ENCODE assay signal across 9 mouse cellular contexts in genomic region chr1:93826540-93826835, GRCm38 (mm10). TPM values are rescaled to one million over a fixed set of nuclear protein-coding genes. Genes with fewer than 3 reads are reported as not detected.
DNase-seq lines count a peak whose midpoint lies in the region; ATAC-seq lines count a peak whose summit lies in the region.
"Had no signal": no experiment of that assay in that cellular context is flagged by ENCODE, and none has a peak within 500 bp of the region (broad histone marks: within the 10 kb centered on the region; RNA-seq: fewer than 3 reads in every experiment).

No protein-coding gene starts in this region.

- 95% methylated on average over 9 of the region's 9 CpGs for WGBS in limb, embryonic 11.5 days
- WGBS in limb, embryonic 10.5 days = 97% methylated on average over 9 of the region's 9 CpGs
- 94% methylated on average over 9 of the region's 9 CpGs for WGBS in hindbrain, embryonic 16.5 days
- 94% methylated on average over 9 of the region's 9 CpGs for WGBS in midbrain, embryonic 16.5 days

- H3K36me3 ChIP-seq in limb, embryonic 11.5 days (ENCODE audit: control insufficient read depth, insufficient read depth, low read length) = no peaks in the 10 kb centered on the region
- peaks cover 8% of the 10 kb centered on the region for H3K36me3 ChIP-seq in limb, embryonic 10.5 days
- 0 out of 2 replicates have a peak, but pooled peaks cover under 1% of the 10 kb centered on the region for H3K36me3 ChIP-seq in hindbrain, embryonic 16.5 days (ENCODE audit: control insufficient read depth, insufficient read depth, low read length)
- no peaks in the 10 kb centered on the region; the same call in 1 of the 2 replicates for H3K36me3 ChIP-seq in midbrain, embryonic 16.5 days (ENCODE audit: control insufficient read depth, insufficient read depth, low read length)

- no peak overlapping the region for H3K4me3 ChIP-seq in limb, embryonic 11.5 days (ENCODE audit: low read depth, low read length)
- no peak overlapping the region for H3K4me3 ChIP-seq in limb, embryonic 10.5 days
- H3K4me3 ChIP-seq in hindbrain, embryonic 16.5 days (ENCODE audit: low read length) = peak overlapping the region; percentile 67; the same call in 1 of the 2 replicates
- peak overlapping the region; percentile 48 for H3K4me3 ChIP-seq in midbrain, embryonic 16.5 days (ENCODE audit: low read depth, low read length)

- ATAC-seq in limb, embryonic 11.5 days (ENCODE audit: insufficient number of reproducible peaks, low FRiP score, low TSS enrichment, low read depth) = no peak
- no peak for ATAC-seq in hindbrain, embryonic 16.5 days
- no peak for ATAC-seq in midbrain, embryonic 16.5 days
- no peak for ATAC-seq in erythroid progenitor cell, adult 5-6 weeks (replicated peaks; ENCODE audit: low FRiP score, poor library complexity, severe bottlenecking)

- peak; percentile 45 to 64 for DNase-seq in adrenal gland, adult (ENCODE audit: inconsistent age in 2 of 2, low spot score in 1 of 2)
- DNase-seq in adrenal gland, postnatal 36 days = no peak
- no peak for DNase-seq in limb, embryonic 11.5 days (ENCODE audit: low spot score)
- DNase-seq in limb, embryonic 10.5 days (ENCODE audit: low spot score) = no peak
- no peak for DNase-seq in embryo, embryonic 10 days (ENCODE audit: low spot score)

- H3K4me2 ChIP-seq in limb, embryonic 11.5 days (ENCODE audit: low read depth, severe bottlenecking) = peak overlapping the region; percentile 80; the same call in 1 of the 2 replicates
- peak overlapping the region; percentile 69 for H3K4me2 ChIP-seq in hindbrain, embryonic 16.5 days (ENCODE audit: low read length)
- peak overlapping the region; percentile 85 for H3K4me2 ChIP-seq in midbrain, embryonic 16.5 days (ENCODE audit: low read length)

- no peak overlapping the region for H3K9ac ChIP-seq in limb, embryonic 11.5 days (ENCODE audit: low read length)
- peak overlapping the region; percentile 88; the same call in 1 of the 2 replicates for H3K9ac ChIP-seq in hindbrain, embryonic 16.5 days (ENCODE audit: low read depth, low read length)
- H3K9ac ChIP-seq in midbrain, embryonic 16.5 days (ENCODE audit: low read depth, low read length) = no peak overlapping the region

- no peak overlapping the region for H3K27ac ChIP-seq in limb, embryonic 11.5 days (replicated peaks; ENCODE audit: low read depth, low read length)
- H3K27ac ChIP-seq in limb, embryonic 10.5 days = no peak overlapping the region
- H3K27ac ChIP-seq in hindbrain, embryonic 16.5 days (ENCODE audit: low read depth, low read length) = no peak overlapping the region
- H3K27ac ChIP-seq in midbrain, embryonic 16.5 days (ENCODE audit: low read length) = 0 out of 2 replicates have a peak overlapping the region, but pooled peaks have one; percentile 90

- no peaks in the 10 kb centered on the region for H3K9me3 ChIP-seq in limb, embryonic 11.5 days (ENCODE audit: control insufficient read depth, low read length)
- no peaks in the 10 kb centered on the region for H3K9me3 ChIP-seq in limb, embryonic 10.5 days (replicated peaks)
- no peaks in the 10 kb centered on the region for H3K9me3 ChIP-seq in hindbrain, embryonic 16.5 days (ENCODE audit: control insufficient read depth, low read length)
- H3K9me3 ChIP-seq in midbrain, embryonic 16.5 days (replicated peaks; ENCODE audit: control insufficient read depth, low read length, poor library complexity, severe bottlenecking) = no peaks in the 10 kb centered on the region

- H3K4me1 ChIP-seq in limb, embryonic 11.5 days (ENCODE audit: control insufficient read depth, insufficient read depth, low read length) = 0 out of 2 replicates have a peak, but pooled peaks cover 6% of the 10 kb centered on the region
- peaks cover 18% of the 10 kb centered on the region for H3K4me1 ChIP-seq in limb, embryonic 10.5 days
- H3K4me1 ChIP-seq in hindbrain, embryonic 16.5 days (ENCODE audit: control insufficient read depth, insufficient read depth, low read depth, low read length) = peaks cover 12% of the 10 kb centered on the region
- peaks cover 9% of the 10 kb centered on the region for H3K4me1 ChIP-seq in midbrain, embryonic 16.5 days (ENCODE audit: control insufficient read depth, insufficient read depth, low read length)

- no peaks in the 10 kb centered on the region for H3K27me3 ChIP-seq in limb, embryonic 11.5 days (ENCODE audit: control insufficient read depth, insufficient read depth, low read length)
- no peaks in the 10 kb centered on the region for H3K27me3 ChIP-seq in limb, embryonic 10.5 days (ENCODE audit: low read depth, poor library complexity, severe bottlenecking)
- H3K27me3 ChIP-seq in hindbrain, embryonic 16.5 days (replicated peaks; ENCODE audit: control insufficient read depth, insufficient read depth, low read length) = no peaks in the 10 kb centered on the region
- no peaks in the 10 kb centered on the region for H3K27me3 ChIP-seq in midbrain, embryonic 16.5 days (ENCODE audit: control insufficient read depth, insufficient read depth, low read depth, low read length)

RNA-seq across cellular contexts. Expression of gene D2hgdh, which starts 1.8 kb away (rescaled TPM):
- total RNA-seq in adrenal gland, postnatal 36 days (2021) = 10 to 100 TPM; 46.9 to 57.9 TPM
- polyA plus RNA-seq in limb, embryonic 11.5 days (2014; fragmentation: Nextera tagmentation; extraction: Ambion mirVana) = 10.0 and 11.7 TPM in 2 replicates
- 13.7 and 15.0 TPM in 2 replicates for polyA plus RNA-seq in limb, embryonic 10.5 days (2016; fragmentation: Nextera tagmentation; extraction: Ambion mirVana)
- polyA plus RNA-seq in hindbrain, embryonic 16.5 days (2015; fragmentation: Nextera tagmentation; extraction: Ambion mirVana) = 14.6 and 17.3 TPM in 2 replicates
- 15.7 and 16.7 TPM in 2 replicates for polyA plus RNA-seq in midbrain, embryonic 16.5 days (2015; fragmentation: Nextera tagmentation; extraction: Ambion mirVana)
- 4.0 and 18.4 TPM in 2 replicates for total RNA-seq in erythroid progenitor cell, adult 5-6 weeks (2015; ENCODE audit: low replicate concordance)
- total RNA-seq in erythroid progenitor cell, adult 5-6 weeks (2017; ENCODE audit: low replicate concordance) = 5.6 and 10.1 TPM in 2 replicates

RNA-seq across cellular contexts. Expression of gene Ing5, which starts 22.7 kb away (rescaled TPM):
- 10 to 100 TPM; 18.9 to 20.0 TPM for total RNA-seq in adrenal gland, postnatal 36 days (2021)
- polyA plus RNA-seq in limb, embryonic 11.5 days (2014; fragmentation: Nextera tagmentation; extraction: Ambion mirVana) = 17.4 and 18.2 TPM in 2 replicates
- polyA plus RNA-seq in limb, embryonic 10.5 days (2016; fragmentation: Nextera tagmentation; extraction: Ambion mirVana) = 21.4 and 22.7 TPM in 2 replicates
- 9.1 and 9.4 TPM in 2 replicates for polyA plus RNA-seq in hindbrain, embryonic 16.5 days (2015; fragmentation: Nextera tagmentation; extraction: Ambion mirVana)
- polyA plus RNA-seq in midbrain, embryonic 16.5 days (2015; fragmentation: Nextera tagmentation; extraction: Ambion mirVana) = 10.0 and 10.4 TPM in 2 replicates
- 10.5 and 18.4 TPM in 2 replicates for total RNA-seq in erythroid progenitor cell, adult 5-6 weeks (2015; ENCODE audit: low replicate concordance)
- total RNA-seq in erythroid progenitor cell, adult 5-6 weeks (2017; ENCODE audit: low replicate concordance) = 23.2 and 41.9 TPM in 2 replicates

RNA-seq across cellular contexts. Expression of gene Dtymk, which starts 24.8 kb away (rescaled TPM):
- 10 to 100 TPM; 63.7 to 70.9 TPM for total RNA-seq in adrenal gland, postnatal 36 days (2021)
- polyA plus RNA-seq in limb, embryonic 11.5 days (2014; fragmentation: Nextera tagmentation; extraction: Ambion mirVana) = 268 and 273 TPM in 2 replicates
- 280 and 304 TPM in 2 replicates for polyA plus RNA-seq in limb, embryonic 10.5 days (2016; fragmentation: Nextera tagmentation; extraction: Ambion mirVana)
- polyA plus RNA-seq in hindbrain, embryonic 16.5 days (2015; fragmentation: Nextera tagmentation; extraction: Ambion mirVana) = 134 and 147 TPM in 2 replicates
- 134 and 140 TPM in 2 replicates for polyA plus RNA-seq in midbrain, embryonic 16.5 days (2015; fragmentation: Nextera tagmentation; extraction: Ambion mirVana)
- 135 and 183 TPM in 2 replicates for total RNA-seq in erythroid progenitor cell, adult 5-6 weeks (2015; ENCODE audit: low replicate concordance)
- 123 and 140 TPM in 2 replicates for total RNA-seq in erythroid progenitor cell, adult 5-6 weeks (2017; ENCODE audit: low replicate concordance)

RNA-seq across cellular contexts. Expression of gene Gal3st2, which starts 34.6 kb away (rescaled TPM):
- total RNA-seq in adrenal gland, postnatal 36 days (2021) = not detected
- 0.05 TPM in 1 of 2 replicates, not detected in the other for polyA plus RNA-seq in limb, embryonic 11.5 days (2014; fragmentation: Nextera tagmentation; extraction: Ambion mirVana)
- not detected in 2 replicates for polyA plus RNA-seq in limb, embryonic 10.5 days (2016; fragmentation: Nextera tagmentation; extraction: Ambion mirVana)
- not detected in 2 replicates for polyA plus RNA-seq in hindbrain, embryonic 16.5 days (2015; fragmentation: Nextera tagmentation; extraction: Ambion mirVana)
- not detected in 2 replicates for polyA plus RNA-seq in midbrain, embryonic 16.5 days (2015; fragmentation: Nextera tagmentation; extraction: Ambion mirVana)
- not detected in 2 replicates for total RNA-seq in erythroid progenitor cell, adult 5-6 weeks (2015; ENCODE audit: low replicate concordance)
- not detected in 2 replicates for total RNA-seq in erythroid progenitor cell, adult 5-6 weeks (2017; ENCODE audit: low replicate concordance)
- total RNA-seq: hematopoietic stem cell, adult 5-6 weeks had no signal

Comparison
In these comparisons a context has a peak if more than half of its experiments do, and no peak if none do; other contexts are left out.
1. DNase-seq: peak in adrenal gland, adult (2 of 2); none in adrenal gland, postnatal 36 days (0 of 2), limb, embryonic 11.5 days (single experiment), limb, embryonic 10.5 days (single experiment) and embryo, embryonic 10 days (single experiment).
2. H3K4me3 ChIP-seq: peak in hindbrain, embryonic 16.5 days (single experiment) and midbrain, embryonic 16.5 days (single experiment); none in limb, embryonic 11.5 days (single experiment) and limb, embryonic 10.5 days (single experiment).
3. Peak in every context shown above with its lines, with median percentiles within 50 percentile points of each other: H3K4me2 ChIP-seq.